Mouse (Mus musculus) effector memory CD4-positive, alpha-beta T cell, adult 5 months (primary cell): ENCODE data around the gene Cd27. TPM values are rescaled to one million over a fixed set of nuclear protein-coding genes. Genes with fewer than 3 reads are reported as not detected.

Experiments used
- polyA plus RNA-seq: library from polyadenylated mRNA; unstranded; fragments of 100-300 nt; shearing (Covaris generic); gene quantifications from one replicate; pipeline ENCODE4 v1.2.1, GENCODE M21; 2017

Gene Cd27
- polyA plus RNA-seq: 391 TPM

GRCm38 (mm10) chr6:125236782-125237181 is at the start of gene Cd27:
Cd27 (minus strand) TSS chr6:125237010.

GRCm38 (mm10) chr6:125285890-125286289 is 49.1 kb upstream of the Cd27 start, which contains the start of gene Tuba3a:
Tuba3a (minus strand) TSS chr6:125286042.

GRCm38 (mm10) chr6:125231117-125232044 is 5.4 kb downstream of the Cd27 start, which contains the start of gene Tapbpl:
Tapbpl (minus strand) TSS chr6:125231860.

GRCm38 (mm10) chr6:125215148-125215954 is 21.5 kb downstream of the Cd27 start, which contains the start of gene Vamp1:
Vamp1 (plus strand) TSS chr6:125215551.

GRCm38 (mm10) chr6:125191332-125192015 is 45.3 kb downstream of the Cd27 start, which contains the start of the genes Ncapd2 and Mrpl51:
Ncapd2 (minus strand) TSS chr6:125191701.
Mrpl51 (plus strand) TSS chr6:125191801.

Other genes with a start within 250 kb of the Cd27 start
- 0.96 TPM for gene Pianp, start 240.3 kb downstream of the Cd27 start, polyA plus RNA-seq
- gene Zfp384, start 227.9 kb downstream of the Cd27 start, polyA plus RNA-seq: 60.2 TPM
- gene Ing4, start 197.2 kb downstream of the Cd27 start, polyA plus RNA-seq: 54.7 TPM
- 6.5 TPM for gene Acrbp, start 187.3 kb downstream of the Cd27 start, polyA plus RNA-seq
- gene Lpar5, start 169.1 kb downstream of the Cd27 start, polyA plus RNA-seq: 10.5 TPM
- 52.2 TPM for gene Chd4, start 141.0 kb downstream of the Cd27 start, polyA plus RNA-seq
- gene Nop2, start 105.1 kb downstream of the Cd27 start, polyA plus RNA-seq: 26.2 TPM
- 17.8 TPM for gene Iffo1, start 91.8 kb downstream of the Cd27 start, polyA plus RNA-seq
- gene Gapdh, start 70.5 kb downstream of the Cd27 start, polyA plus RNA-seq: 398 TPM
- gene Ncapd2, start 45.3 kb downstream of the Cd27 start, polyA plus RNA-seq: 19.4 TPM
- 47.7 TPM for gene Mrpl51, start 45.2 kb downstream of the Cd27 start, polyA plus RNA-seq
- 39.1 TPM for gene Vamp1, start 21.5 kb downstream of the Cd27 start, polyA plus RNA-seq
- gene Tapbpl, start 5.2 kb downstream of the Cd27 start, polyA plus RNA-seq: 85.2 TPM
- 1.7 TPM for gene Tuba3a, start 49.0 kb upstream of the Cd27 start, polyA plus RNA-seq
- gene Ltbr, start 76.9 kb upstream of the Cd27 start, polyA plus RNA-seq: not detected
- gene Scnn1a, start 83.6 kb upstream of the Cd27 start, polyA plus RNA-seq: 0.10 TPM
- gene Tnfrsf1a, start 112.4 kb upstream of the Cd27 start, polyA plus RNA-seq: 33.9 TPM
- gene Plekhg6, start 143.8 kb upstream of the Cd27 start, polyA plus RNA-seq: not detected